7 mouse cellular contexts compared by ENCODE assay signal in genomic region chr4:127060585-127061290, GRCm38 (mm10). TPM values are rescaled to one million over a fixed set of nuclear protein-coding genes. Genes with fewer than 3 reads are reported as not detected.
DNase-seq lines count a peak whose midpoint lies in the region; ATAC-seq lines count a peak whose summit lies in the region.

Zmym1 (minus strand) TSS chr4:127061152.

- H3K9me3 ChIP-seq in embryonic facial prominence, embryonic 10.5 days: no peaks in the 10 kb centered on the region; the same call in 1 of the 2 replicates
- no peaks in the 10 kb centered on the region for H3K9me3 ChIP-seq in limb, embryonic 11.5 days (ENCODE audit: control insufficient read depth, low read length)
- no peaks in the 10 kb centered on the region for H3K9me3 ChIP-seq in midbrain, embryonic 14.5 days (ENCODE audit: control insufficient read depth, low read length)

- 1% methylated on average over 38 of the region's 38 CpGs for WGBS in embryonic facial prominence, embryonic 10.5 days
- under 1% methylated on average over 38 of the region's 38 CpGs for WGBS in limb, embryonic 11.5 days
- WGBS in midbrain, embryonic 14.5 days: 2% methylated on average over 38 of the region's 38 CpGs

- H3K27me3 ChIP-seq in embryonic facial prominence, embryonic 10.5 days (replicated peaks; ENCODE audit: low read depth, poor library complexity, severe bottlenecking): no peaks in the 10 kb centered on the region
- H3K27me3 ChIP-seq in limb, embryonic 11.5 days (ENCODE audit: control insufficient read depth, insufficient read depth, low read length): no peaks in the 10 kb centered on the region
- no peaks in the 10 kb centered on the region for H3K27me3 ChIP-seq in midbrain, embryonic 14.5 days (ENCODE audit: control insufficient read depth, insufficient read depth, low read length)

- H3K4me2 ChIP-seq in limb, embryonic 11.5 days (ENCODE audit: low read depth, severe bottlenecking): peak within 1 kb of the TSS; percentile 45
- H3K4me2 ChIP-seq in midbrain, embryonic 14.5 days (ENCODE audit: low read length): peak within 1 kb of the TSS; percentile 70

- peaks cover 39% of the 10 kb centered on the region for H3K36me3 ChIP-seq in embryonic facial prominence, embryonic 10.5 days (replicated peaks)
- peaks cover 6% of the 10 kb centered on the region; the same call in 1 of the 2 replicates for H3K36me3 ChIP-seq in limb, embryonic 11.5 days (ENCODE audit: control insufficient read depth, insufficient read depth, low read length)
- H3K36me3 ChIP-seq in midbrain, embryonic 14.5 days (ENCODE audit: control insufficient read depth, insufficient read depth, low read length): peaks cover 15% of the 10 kb centered on the region

- peaks cover 6% of the 10 kb centered on the region; the same call in 1 of the 2 replicates for H3K4me1 ChIP-seq in embryonic facial prominence, embryonic 10.5 days
- H3K4me1 ChIP-seq in limb, embryonic 11.5 days (ENCODE audit: control insufficient read depth, insufficient read depth, low read length): no peaks in the 10 kb centered on the region
- peaks cover 3% of the 10 kb centered on the region; the same call in 1 of the 2 replicates for H3K4me1 ChIP-seq in midbrain, embryonic 14.5 days (ENCODE audit: control insufficient read depth, insufficient read depth, low read length)

- ATAC-seq in granulocyte monocyte progenitor cell, adult 5-6 weeks (replicated peaks; ENCODE audit: poor library complexity, severe bottlenecking): peak; percentile 100
- ATAC-seq in limb, embryonic 11.5 days (ENCODE audit: insufficient number of reproducible peaks, low FRiP score, low TSS enrichment, low read depth): peak; percentile 87; the same call in 1 of the 2 replicates
- peak; percentile 72 for ATAC-seq in midbrain, embryonic 14.5 days (ENCODE audit: low FRiP score, low TSS enrichment)

- H3K9ac ChIP-seq in limb, embryonic 11.5 days (ENCODE audit: low read length): peak within 1 kb of the TSS; percentile 79
- H3K9ac ChIP-seq in midbrain, embryonic 14.5 days (replicated peaks; ENCODE audit: low read length): peak within 1 kb of the TSS; percentile 65

- peak; percentile 95 for DNase-seq in adrenal gland, postnatal 10 days
- peak; percentile 93 for DNase-seq in embryonic facial prominence, embryonic 10.5 days (ENCODE audit: low spot score)
- peak; percentile 91 for DNase-seq in kidney, adult 18-20 months
- peak; percentile 93 for DNase-seq in limb, embryonic 11.5 days (ENCODE audit: low spot score)
- peak; percentile 95 for DNase-seq in midbrain, embryonic 14.5 days
- DNase-seq in spleen, adult 18-20 months: peak; percentile 82 to 91

- peak within 1 kb of the TSS; percentile 70 for H3K4me3 ChIP-seq in embryonic facial prominence, embryonic 10.5 days
- peak within 1 kb of the TSS; percentile 80 for H3K4me3 ChIP-seq in limb, embryonic 11.5 days (ENCODE audit: low read depth, low read length)
- peak within 1 kb of the TSS; percentile 62 for H3K4me3 ChIP-seq in midbrain, embryonic 14.5 days (replicated peaks; ENCODE audit: low read depth, low read length)

- peak within 1 kb of the TSS; percentile 81 for H3K27ac ChIP-seq in embryonic facial prominence, embryonic 10.5 days (replicated peaks)
- no peak within 1 kb of the TSS for H3K27ac ChIP-seq in limb, embryonic 11.5 days (replicated peaks; ENCODE audit: low read depth, low read length)
- H3K27ac ChIP-seq in midbrain, embryonic 14.5 days (replicated peaks; ENCODE audit: low read depth, low read length): no peak within 1 kb of the TSS; the same call in 1 of the 2 replicates

RNA-seq across cellular contexts. Expression of gene Zmym1, which starts in this region (rescaled TPM):
- 1 to 10 TPM; 6.4 to 8.5 TPM for total RNA-seq in adrenal gland, postnatal 10 days (2021)
- 35.9 and 37.1 TPM in 2 replicates for polyA plus RNA-seq in embryonic facial prominence, embryonic 10.5 days (2016; fragmentation: Nextera tagmentation; extraction: Ambion mirVana)
- 7.9 and 10.5 TPM in 2 replicates for total RNA-seq in granulocyte monocyte progenitor cell, adult 5-6 weeks (2014; fragmentation: Nextera tagmentation)
- total RNA-seq in granulocyte monocyte progenitor cell, adult 5-6 weeks (2017): 15.1 and 18.8 TPM in 2 replicates
- polyA plus RNA-seq in limb, embryonic 11.5 days (2014; fragmentation: Nextera tagmentation; extraction: Ambion mirVana): 35.2 and 38.0 TPM in 2 replicates
- polyA plus RNA-seq in midbrain, embryonic 14.5 days (2014; fragmentation: Nextera tagmentation; extraction: Ambion mirVana): 20.1 and 38.2 TPM in 2 replicates
